Mouse (Mus musculus) kidney, postnatal 36 days (tissue): Measurements from ENCODE around the gene Cngb1.
"Not testable (repeated sequence)": the region's sequence is repeated elsewhere in the genome, so short reads cannot be mapped to it uniquely, and the experiment has no call there.

Experiments used
- DNase-seq, 2 experiments: peaks; one replicate each; pipeline ENCODE4 v3.0.0; 2021 to 2022; ENCODE audit warnings: mixed read lengths in 2 of 2

Gene Cngb1

GRCm38 (mm10) chr8:95245180-95245579 is 61.2 kb downstream of the Cngb1 start:
- peak; percentile 72 to 74 for DNase-seq

GRCm38 (mm10) chr8:95243853-95244252 is 62.5 kb downstream of the Cngb1 start:
- DNase-seq = no peak

GRCm38 (mm10) chr8:95242826-95243571 is 63.4 kb downstream of the Cngb1 start:
- peak; percentile 52 to 56 for DNase-seq

- no peak for DNase-seq
Observed at GRCm38 (mm10) chr8:95242099-95242825, 64.1 kb downstream of the Cngb1 start.

- DNase-seq = peak; percentile 70 to 88
Observed at GRCm38 (mm10) chr8:95235683-95236082, 70.7 kb downstream of the Cngb1 start.

GRCm38 (mm10) chr8:95230086-95230485 is 76.3 kb downstream of the Cngb1 start:
- not testable (repeated sequence) for DNase-seq

GRCm38 (mm10) chr8:95227151-95227468 is 79.3 kb downstream of the Cngb1 start:
- no peak for DNase-seq

GRCm38 (mm10) chr8:95226251-95227150 is 79.9 kb downstream of the Cngb1 start:
- no peak for DNase-seq

GRCm38 (mm10) chr8:95223969-95224368 is 82.4 kb downstream of the Cngb1 start:
- DNase-seq = no peak

- no peak for DNase-seq
Observed at GRCm38 (mm10) chr8:95221045-95221444, 85.3 kb downstream of the Cngb1 start.

- DNase-seq = peak in 1 of 2 experiments; percentile 5
Observed at GRCm38 (mm10) chr8:95220571-95220998, 85.8 kb downstream of the Cngb1 start.

GRCm38 (mm10) chr8:95219623-95220022 is 86.8 kb downstream of the Cngb1 start:
- peak in 1 of 2 experiments; percentile 47 for DNase-seq

- peak; percentile 34 to 49 for DNase-seq
Observed at GRCm38 (mm10) chr8:95215709-95216360, 90.5 kb downstream of the Cngb1 start.

- peak; percentile 30 to 43 for DNase-seq
Observed at GRCm38 (mm10) chr8:95209924-95210323, 96.5 kb downstream of the Cngb1 start.

- no peak for DNase-seq
Observed at GRCm38 (mm10) chr8:95205946-95206345, 100.4 kb downstream of the Cngb1 start.

GRCm38 (mm10) chr8:95204039-95204380 is 102.4 kb downstream of the Cngb1 start:
- peak; percentile 67 to 83 for DNase-seq

- DNase-seq = no peak
Observed at GRCm38 (mm10) chr8:95203326-95204038, 102.9 kb downstream of the Cngb1 start.

GRCm38 (mm10) chr8:95202649-95203275 is 103.6 kb downstream of the Cngb1 start, which contains the start of gene Kifc3:
TSS of gene Kifc3 (minus strand) at chr8:95202812.
- DNase-seq = peak; percentile 78 to 88

GRCm38 (mm10) chr8:95202056-95202570 is 104.3 kb downstream of the Cngb1 start:
- peak; percentile 47 to 60 for DNase-seq

GRCm38 (mm10) chr8:95201491-95201890 is 104.9 kb downstream of the Cngb1 start:
- DNase-seq = peak in 1 of 2 experiments; percentile 11

- DNase-seq = peak in 1 of 2 experiments; percentile 39
Observed at GRCm38 (mm10) chr8:95200001-95200405, 106.4 kb downstream of the Cngb1 start.
